Mouse (Mus musculus) forebrain, postnatal 0 days (tissue): ENCODE data around the gene Rasa4. TPM values are rescaled to one million over a fixed set of nuclear protein-coding genes. Genes with fewer than 3 reads are reported as not detected.
A peak's percentile ranks its signal among the peaks of the same experiment; 100 is the strongest.

Source experiments
- ATAC-seq: fragments of 200-750 bp; cut with Nextera tagmentation; 2 replicates; pipeline ENCODE4 v1.8.0; 2017; ENCODE audit warnings: mild to moderate bottlenecking, moderate library complexity
- DNase-seq: peaks from one replicate; pipeline ENCODE4 v3.0.0-alpha.2; 2015
- H3K27ac ChIP-seq: fragments of 300-500 bp; sonication (generic); 2 replicates; pipeline ENCODE4 v1.5.1; 2014; ENCODE audit warnings: low read depth, mild to moderate bottlenecking, antibody characterized with exemption, low read length, moderate library complexity, mixed read lengths
- H3K27me3 ChIP-seq: fragments of 300-500 bp; sonication (generic); 2 replicates; pipeline ENCODE4 v1.6.1; 2014; ENCODE audit warnings: mild to moderate bottlenecking, low read length, mixed read lengths; ENCODE audit not compliant: insufficient read depth
- H3K36me3 ChIP-seq: fragments of 300-500 bp; sonication (generic); 2 replicates; pipeline ENCODE4 v1.6.1; 2014; ENCODE audit warnings: mild to moderate bottlenecking, moderate library complexity; ENCODE audit not compliant: insufficient read depth
- H3K4me1 ChIP-seq: fragments of 300-500 bp; sonication (generic); 2 replicates; pipeline ENCODE4 v1.6.1; 2014; ENCODE audit warnings: antibody characterized with exemption; ENCODE audit not compliant: insufficient read depth
- H3K4me2 ChIP-seq: fragments of 300-500 bp; sonication (generic); 2 replicates; pipeline ENCODE4 v1.6.1; 2014; ENCODE audit warnings: low read depth, mild to moderate bottlenecking, moderate library complexity
- H3K4me3 ChIP-seq: fragments of 300-500 bp; sonication (generic); 2 replicates; pipeline ENCODE4 v1.5.1; 2014; ENCODE audit warnings: low read depth, low read length, mixed read lengths
- H3K9ac ChIP-seq: fragments of 300-500 bp; sonication (generic); 2 replicates; pipeline ENCODE4 v1.6.1; 2014; ENCODE audit warnings: mild to moderate bottlenecking
- H3K9me3 ChIP-seq: fragments of 300-500 bp; sonication (generic); 2 replicates; pipeline ENCODE4 v1.6.1; 2016; ENCODE audit warnings: low read length
- CTCF ChIP-seq: sonication (generic); IDR thresholded peaks from 2 replicates; pipeline ENCODE4 v1.5.1; 2016; ENCODE audit warnings: antibody characterized with exemption, control low read depth, low read depth
- WGBS: fragments of 180-500 bp; shearing (Covaris S2); extraction: QIAGEN DNeasy Blood & Tissue Kit; methylation state at CpG from one replicate; pipeline ENCODE4 v1.1.7; 2014; 5-methylcytosine and 5-hydroxymethylcytosine counted together
- polyA plus RNA-seq: library from polyadenylated mRNA; unstranded; fragments of >200 nt; fragmentation: Nextera tagmentation; extraction: Ambion mirVana; gene quantifications from 2 replicates; pipeline ENCODE4 v1.2.1, GENCODE M21; 2015
- total RNA-seq: library from RNA; depleted of rRNA; stranded (reverse); fragments of >200 nt; gene quantifications from 2 replicates; pipeline ENCODE4 v1.2.3, GENCODE M21; 2014

The Rasa4 gene
- total and polyA plus RNA-seq, 2 experiments from 2014 or later, result 9.0 to 11.5 TPM

DNA sequence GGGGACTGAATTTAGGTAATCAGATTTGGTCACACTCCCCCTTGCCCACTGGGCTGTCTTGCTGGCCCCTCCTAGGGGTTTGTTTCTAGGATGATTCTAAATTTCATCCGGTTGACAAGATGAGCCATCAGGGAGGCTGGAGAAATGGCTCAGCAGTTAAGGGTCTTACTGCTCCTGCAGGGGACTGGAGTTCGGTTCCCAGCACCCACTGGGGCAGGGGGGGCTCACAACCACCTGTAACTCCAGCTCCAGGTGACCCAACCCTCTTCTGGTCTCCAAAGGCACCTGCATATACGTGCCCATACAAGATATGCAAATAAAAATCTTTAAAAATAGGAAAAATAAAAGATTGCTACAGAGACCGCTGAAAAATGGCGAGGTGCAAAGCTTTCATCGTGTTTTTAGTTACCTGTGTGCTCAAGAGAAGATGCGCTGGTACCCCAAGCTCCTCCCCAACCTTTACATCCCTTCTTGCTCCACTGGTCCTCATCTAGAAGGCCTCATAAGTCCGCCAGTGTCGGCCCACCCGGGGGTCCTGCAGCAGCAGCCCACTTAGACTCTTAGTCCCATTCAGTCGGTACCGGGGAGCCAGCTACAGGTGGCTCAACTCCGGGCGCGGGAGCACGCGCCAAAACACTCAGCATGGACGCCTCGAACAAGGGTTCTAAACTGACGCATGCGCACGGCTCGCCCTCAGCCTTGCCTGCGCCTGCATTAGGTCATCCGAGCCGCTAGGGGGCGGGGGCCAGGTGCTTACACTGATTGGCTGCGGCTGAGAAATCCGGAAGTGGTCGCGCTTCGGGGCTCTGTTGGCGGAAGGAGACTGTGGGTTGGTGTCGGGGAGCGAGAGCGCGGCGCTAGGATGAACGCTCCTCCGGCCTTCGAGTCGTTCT, 32.4 kb downstream of the Rasa4 start, which contains the start of gene Polr2j:
TSS of gene Polr2j (plus strand) at position 741 of the 893 bp plus-strand sequence.
- H3K36me3 ChIP-seq, result peaks cover 10% of the 10 kb centered on the region
- H3K27ac ChIP-seq, result peak within 1 kb of the TSS; percentile 83
- H3K9me3 ChIP-seq, result no peaks in the 10 kb centered on the region
- 5% methylated on average over 42 of the region's 42 CpGs for WGBS
- ATAC-seq (peak; percentile 99), DNase-seq (peak; percentile 100)
- TF ChIP-seq CTCF, result peak; percentile 100
- peak within 1 kb of the TSS; percentile 72 for H3K4me2 ChIP-seq
- H3K27me3 ChIP-seq, result no peaks in the 10 kb centered on the region
- peak within 1 kb of the TSS; percentile 87 for H3K4me3 ChIP-seq
- peak within 1 kb of the TSS; percentile 78 for H3K9ac ChIP-seq
- peaks cover 11% of the 10 kb centered on the region for H3K4me1 ChIP-seq

DNA sequence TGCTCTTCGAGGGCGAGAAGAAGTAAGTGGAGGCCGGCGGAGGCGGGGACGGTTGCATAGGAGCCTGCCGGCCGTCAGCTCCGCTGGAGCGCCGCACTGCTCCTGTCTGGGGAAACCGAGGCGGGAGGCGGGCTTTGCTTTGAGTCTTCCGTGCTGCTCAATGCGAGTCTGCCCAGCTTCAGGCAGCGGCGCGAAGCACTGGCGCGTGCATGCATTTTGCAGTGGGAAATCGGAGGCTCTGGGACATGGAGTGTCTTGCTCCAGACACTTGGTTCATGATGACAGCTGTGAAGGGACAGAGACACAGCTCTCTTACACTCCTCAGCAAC, 33.0 kb downstream of the Rasa4 start:
- DNase-seq, result no peak
- Histone ChIP-seq H3K36me3 (peaks cover 17% of the 10 kb centered on the region), H3K9me3 (no peaks in the 10 kb centered on the region), H3K27me3 (no peaks in the 10 kb centered on the region), H3K4me2 (peak overlapping the region; percentile 72), H3K27ac (peak overlapping the region; percentile 83), H3K9ac (peak overlapping the region; percentile 78), H3K4me3 (peak overlapping the region; percentile 87), H3K4me1 (peaks cover 11% of the 10 kb centered on the region)
- WGBS, result 2% methylated on average over 22 of the region's 22 CpGs
- peak; percentile 68 for ATAC-seq
- TF ChIP-seq CTCF, result no peak

GRCm38 (mm10) chr5:136122165-136122564, 38.4 kb downstream of the Rasa4 start:
- Histone ChIP-seq H3K27me3 (no peaks in the 10 kb centered on the region), H3K36me3 (peaks cover 58% of the 10 kb centered on the region), H3K4me1 (peaks cover 6% of the 10 kb centered on the region), H3K9me3 (no peaks in the 10 kb centered on the region), H3K27ac (no peak overlapping the region), H3K9ac (no peak overlapping the region), H3K4me3 (no peak overlapping the region), H3K4me2 (no peak overlapping the region)
- DNase-seq (no peak), ATAC-seq (no peak)
- TF ChIP-seq CTCF, result no peak
- WGBS, result 92% methylated on average over 10 of the region's 10 CpGs

GRCm38 (mm10) chr5:136135571-136136291, 52.0 kb downstream of the Rasa4 start, which contains the start of the genes Lrwd1 and Alkbh4:
Lrwd1 (minus strand) TSS chr5:136136074.
Alkbh4 (plus strand) TSS chr5:136136146.
- Histone ChIP-seq H3K4me1 (peaks cover 14% of the 10 kb centered on the region), H3K4me2 (peak within 1 kb of the TSS; percentile 76), H3K9ac (peak within 1 kb of the TSS; percentile 68), H3K9me3 (no peaks in the 10 kb centered on the region), H3K27me3 (no peaks in the 10 kb centered on the region), H3K4me3 (peak within 1 kb of the TSS; percentile 55), H3K36me3 (peaks cover 35% of the 10 kb centered on the region), H3K27ac (0 out of 2 replicates have a peak within 1 kb of the TSS, but pooled peaks have one; percentile 51)
- under 1% methylated on average over 60 of the region's 60 CpGs for WGBS
- TF ChIP-seq CTCF, result peak; percentile 84
- DNase-seq (peak; percentile 96), ATAC-seq (peak; percentile 99)

DNA sequence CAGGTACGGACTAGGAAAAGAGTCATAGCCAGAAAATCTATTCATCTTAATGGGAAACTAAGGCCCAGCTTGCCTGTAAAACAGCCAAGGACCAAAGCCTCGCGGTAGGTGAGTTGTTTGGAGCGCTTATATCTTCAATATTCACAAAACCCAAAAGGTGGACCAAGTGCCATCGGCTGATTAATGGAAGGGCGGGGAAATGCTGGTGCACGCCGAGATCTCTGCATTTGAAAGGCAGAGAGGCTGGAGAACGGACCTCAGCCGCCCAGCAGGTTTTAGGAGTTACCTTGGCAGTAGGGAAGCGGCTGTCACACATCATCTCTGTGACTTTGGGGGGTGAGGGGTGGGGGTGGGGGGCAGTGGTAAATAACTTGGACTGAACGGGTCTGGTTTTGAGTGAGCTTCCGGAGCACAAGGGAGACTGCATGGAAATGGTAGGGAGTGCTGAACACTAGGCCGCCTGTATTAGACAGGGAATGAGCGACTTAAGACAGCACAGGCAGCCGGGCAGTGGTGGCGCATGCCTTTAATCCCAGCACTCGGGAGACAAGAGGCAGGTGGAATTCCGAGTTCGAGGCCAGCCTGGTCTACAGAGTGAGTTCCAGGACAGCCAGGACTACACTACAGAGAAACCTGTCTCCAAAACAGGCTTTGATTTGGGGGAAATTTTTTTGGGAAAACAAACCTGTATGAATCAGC, 52.7 kb downstream of the Rasa4 start:
- Histone ChIP-seq H3K27me3 (no peaks in the 10 kb centered on the region), H3K4me2 (peak overlapping the region; percentile 76), H3K36me3 (peaks cover 34% of the 10 kb centered on the region), H3K9ac (peak overlapping the region; percentile 68), H3K4me1 (peaks cover 14% of the 10 kb centered on the region), H3K4me3 (peak overlapping the region; percentile 55), H3K9me3 (no peaks in the 10 kb centered on the region), H3K27ac (0 out of 2 replicates have a peak overlapping the region, but pooled peaks have one; percentile 31)
- DNase-seq (no peak), ATAC-seq (peak; percentile 16)
- no peak for TF ChIP-seq CTCF
- 9% methylated on average over 20 of the region's 20 CpGs for whole genome bisulfite sequencing

DNA sequence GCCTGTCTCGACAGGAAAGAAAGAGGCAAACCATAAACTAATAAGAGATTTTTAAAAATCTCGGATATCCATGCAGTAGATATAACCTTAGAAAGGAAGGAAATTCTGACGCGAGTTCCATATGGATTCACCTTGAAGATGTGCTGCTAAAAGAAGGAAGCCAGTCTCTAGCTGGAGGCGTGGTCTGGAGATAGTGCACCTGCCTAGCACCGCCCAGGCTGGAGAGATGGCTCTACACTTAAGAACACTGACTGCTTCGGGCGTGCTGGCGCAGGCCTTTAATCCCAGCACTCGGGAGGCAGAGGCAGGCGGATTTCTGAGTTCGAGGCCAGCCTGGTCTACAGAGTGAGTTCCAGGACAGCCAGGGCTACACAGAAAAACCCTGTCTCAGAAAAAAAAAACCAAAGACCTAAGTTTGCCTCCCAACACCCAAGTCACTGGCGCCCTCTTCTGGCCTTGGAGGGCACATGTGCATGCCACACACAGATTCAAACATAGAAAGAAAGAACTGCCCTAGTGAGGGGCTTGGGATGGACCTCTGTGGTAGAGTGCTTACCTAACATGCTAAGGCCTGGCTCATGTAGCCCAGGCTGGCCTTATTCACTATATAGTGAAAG, 54.0 kb downstream of the Rasa4 start:
- no peak for ATAC-seq
- peaks cover 14% of the 10 kb centered on the region for H3K4me1 ChIP-seq
- WGBS, result 78% methylated on average over 13 of the region's 13 CpGs

More for the DNA sequence above, 54.0 kb downstream of the Rasa4 start:
- no peak overlapping the region for H3K27ac ChIP-seq
- peak; percentile 66 for TF ChIP-seq CTCF
- peak; percentile 40 for DNase-seq
- no peaks in the 10 kb centered on the region for H3K9me3 ChIP-seq
- H3K27me3 ChIP-seq, result no peaks in the 10 kb centered on the region
- H3K4me2 ChIP-seq, result no peak overlapping the region
- H3K9ac ChIP-seq, result no peak overlapping the region
- H3K4me3 ChIP-seq, result no peak overlapping the region
- peaks cover 34% of the 10 kb centered on the region for H3K36me3 ChIP-seq
